Mouse (Mus musculus) hindbrain, embryonic 16.5 days (tissue): ENCODE measurements around the gene Syngap1. TPM values are rescaled to one million over a fixed set of nuclear protein-coding genes. Genes with fewer than 3 reads are reported as not detected.

ENCODE experiments used
- microRNA-seq: library from miRNA; unstranded; fragments of <30 nt; microRNA quantifications from one replicate; pipeline ENCODE4, GENCODE M21; 2017
- polyA plus RNA-seq: library from polyadenylated mRNA; unstranded; fragments of >200 nt; fragmentation: Nextera tagmentation; extraction: Ambion mirVana; gene quantifications from 2 replicates; pipeline ENCODE4 v1.2.1, GENCODE M21; 2015

Syngap1 gene
- polyA plus RNA-seq, 1 experiment from 2014 or later = 4.9 TPM

Small RNA genes lying within 50 kb of the gene (microRNA-seq; reads per million reads assigned to microRNA genes)
- gene Gm27775 (not detected), gene Mir3083 (1.2 reads per million), gene Mir6968 (not detected)

Other genes starting within 250 kb of the Syngap1 start
- 7.9 and 10.6 TPM in 2 replicates for gene Crebrf, start 225.6 kb upstream of the Syngap1 start, polyA plus RNA-seq
- gene Bnip1, start 160.2 kb upstream of the Syngap1 start, polyA plus RNA-seq = 57.7 and 63.6 TPM in 2 replicates
- not detected in 2 replicates for gene Nkx2-5, start 96.2 kb upstream of the Syngap1 start, polyA plus RNA-seq
- gene Kifc5b, start 24.2 kb upstream of the Syngap1 start, polyA plus RNA-seq = 2.6 and 3.6 TPM in 2 replicates
- gene Phf1, start 8.2 kb upstream of the Syngap1 start, polyA plus RNA-seq = 30.3 and 31.7 TPM in 2 replicates
- 140 and 150 TPM in 2 replicates for gene Cuta, start 1.7 kb upstream of the Syngap1 start, polyA plus RNA-seq
- 13.0 and 15.6 TPM in 2 replicates for gene Zbtb9, start 31.9 kb downstream of the Syngap1 start, polyA plus RNA-seq
- 4.0 and 4.1 TPM in 2 replicates for gene Bak1, start 87.8 kb downstream of the Syngap1 start, polyA plus RNA-seq
- 0.84 and 0.94 TPM in 2 replicates for gene Itpr3, start 116.1 kb downstream of the Syngap1 start, polyA plus RNA-seq
- 343 and 396 TPM in 2 replicates for gene Uqcc2, start 192.7 kb downstream of the Syngap1 start, polyA plus RNA-seq
- 0.27 and 0.31 TPM in 2 replicates for gene Ip6k3, start 226.5 kb downstream of the Syngap1 start, polyA plus RNA-seq